Mouse (Mus musculus) C2C12 (cell line): ENCODE results near the gene Cyp4f39. TPM values are rescaled to one million over a fixed set of nuclear protein-coding genes. Genes with fewer than 3 reads are reported as not detected.

Source experiments
- H3K27me3 ChIP-seq: one replicate; pipeline ENCODE4 v1.6.1; 2011; ENCODE audit not compliant: control insufficient read depth, insufficient read depth, insufficient read length
- H3K36me3 ChIP-seq: one replicate; pipeline ENCODE4 v1.6.1; 2011; ENCODE audit not compliant: control insufficient read depth, insufficient read depth
- H3K4me3 ChIP-seq: one replicate; pipeline ENCODE4 v1.5.1; 2011; ENCODE audit warnings: mild to moderate bottlenecking, control low read depth; ENCODE audit not compliant: poor library complexity, insufficient read depth, severe bottlenecking
- H3K79me2 ChIP-seq: one replicate; pipeline ENCODE4 v1.6.1; 2011; ENCODE audit not compliant: control insufficient read depth, insufficient read depth
- H3K79me3 ChIP-seq: one replicate; pipeline ENCODE4 v1.6.1; 2011; ENCODE audit warnings: low read depth, control low read depth
- H3ac ChIP-seq: one replicate; pipeline ENCODE3; 2011; ENCODE audit warnings: low read depth; ENCODE audit not compliant: control insufficient read depth, insufficient read length
- MYOD1 ChIP-seq: IDR thresholded peaks from one replicate; pipeline ENCODE4 v1.6.1; 2011; ENCODE audit warnings: low read depth; ENCODE audit not compliant: control insufficient read depth, insufficient read length
- MYOG ChIP-seq: IDR thresholded peaks from one replicate; pipeline ENCODE4 v1.6.1; 2011; ENCODE audit not compliant: control insufficient read depth, insufficient read length; ENCODE audit errors: extremely low read depth
- polyA plus RNA-seq: library from polyadenylated mRNA; unstranded; fragments of >200 nt; fragmentation: generic; extraction: Trizol; gene quantifications from one replicate; pipeline ENCODE4 v1.2.1, GENCODE M21; 2012; ENCODE audit warnings: missing spikeins

Gene Cyp4f39
- polyA plus RNA-seq, 1 experiment: 0.02 TPM

GRCm38 (mm10) chr17:32536867-32537250 is 84.3 kb downstream of the Cyp4f39 start:
- Histone ChIP-seq H3ac (peak overlapping the region; percentile 61), H3K4me3 (peak overlapping the region; percentile 36), H3K79me3 (peaks cover 3% of the 10 kb centered on the region), H3K27me3 (no peaks in the 10 kb centered on the region), H3K79me2 (no peaks in the 10 kb centered on the region), H3K36me3 (no peaks in the 10 kb centered on the region)
- TF ChIP-seq MYOG: no peak
- TF ChIP-seq MYOD1: no peak

Other genes with a start within 250 kb of the Cyp4f39 start
- 46.9 TPM for gene Brd4, start 168.0 kb upstream of the Cyp4f39 start, polyA plus RNA-seq
- 27.3 TPM for gene Akap8, start 131.5 kb upstream of the Cyp4f39 start, polyA plus RNA-seq
- 10.9 TPM for gene Akap8l, start 102.1 kb upstream of the Cyp4f39 start, polyA plus RNA-seq
- gene Wiz, start 63.3 kb upstream of the Cyp4f39 start, polyA plus RNA-seq: 23.0 TPM
- gene Rasal3, start 49.1 kb upstream of the Cyp4f39 start, polyA plus RNA-seq: not detected
- gene Pglyrp2, start 28.6 kb upstream of the Cyp4f39 start, polyA plus RNA-seq: not detected
- gene Cyp4f17, start 53.3 kb downstream of the Cyp4f39 start, polyA plus RNA-seq: 1.3 TPM
- 19.6 TPM for gene Cyp4f16, start 83.8 kb downstream of the Cyp4f39 start, polyA plus RNA-seq
- gene Cyp4f37, start 168.6 kb downstream of the Cyp4f39 start, polyA plus RNA-seq: not detected
- gene Cyp4f40, start 206.2 kb downstream of the Cyp4f39 start, polyA plus RNA-seq: 0.13 TPM
- not detected for gene Cyp4f15, start 232.9 kb downstream of the Cyp4f39 start, polyA plus RNA-seq